Mouse (Mus musculus): Measurements from ENCODE around the gene Ackr1.
"Not testable (repeated sequence)": the region's sequence is repeated elsewhere in the genome, so short reads cannot be mapped to it uniquely, and the experiment has no call there.

The Ackr1 gene

DNA sequence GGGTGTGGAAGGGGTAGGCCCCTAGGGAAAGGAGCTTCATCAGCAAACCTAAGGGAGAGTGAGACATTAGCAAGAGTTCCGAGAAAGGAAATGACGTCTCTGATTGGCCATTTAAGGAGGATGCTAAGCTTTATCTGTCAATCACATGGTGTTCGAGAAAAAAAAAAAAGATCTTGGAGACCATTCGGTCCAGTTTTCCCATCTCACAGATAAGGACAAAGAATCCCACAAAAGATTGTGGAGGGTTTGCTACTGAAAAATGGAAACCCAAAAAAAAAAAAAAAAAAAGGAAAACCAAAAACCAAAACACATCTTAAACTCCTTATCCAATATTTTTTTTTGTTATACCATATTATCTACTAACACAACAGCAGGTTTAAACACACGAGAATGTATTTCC is 15.6 kb upstream of the Ackr1 start:
- no peak for DNase-seq (ENCODE audit: low spot score in 2 of 2)

GRCm38 (mm10) chr1:173348527-173348926 is 15.0 kb upstream of the Ackr1 start:
- no peak for DNase-seq (ENCODE audit: low spot score in 2 of 2)

GRCm38 (mm10) chr1:173345112-173345511 is 11.6 kb upstream of the Ackr1 start:
- no peak for DNase-seq (ENCODE audit: low spot score in 2 of 2)

- no peak for DNase-seq (ENCODE audit: low spot score in 2 of 2)
Observed at GRCm38 (mm10) chr1:173343934-173344333, 10.4 kb upstream of the Ackr1 start.

DNA sequence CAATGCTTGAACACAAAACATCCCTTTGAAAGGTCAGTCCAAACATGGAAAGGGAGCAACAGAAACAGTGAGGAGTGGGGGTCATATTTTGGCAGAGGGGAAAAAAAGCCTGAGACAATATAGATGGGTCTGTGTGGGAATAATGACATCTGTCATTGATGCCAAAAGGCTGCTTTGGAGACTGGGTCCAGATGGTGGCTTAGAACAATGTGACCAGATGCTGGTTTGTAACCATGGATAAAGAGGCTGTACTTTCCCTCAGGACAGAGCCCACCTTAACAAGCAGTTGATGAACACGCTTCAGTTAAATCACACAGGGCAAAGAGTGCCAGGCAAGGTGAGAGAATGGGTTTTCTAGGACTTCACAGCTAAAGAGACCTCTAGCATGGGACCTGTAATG is 8.9 kb upstream of the Ackr1 start:
- no peak for DNase-seq (ENCODE audit: low spot score in 2 of 2)

GRCm38 (mm10) chr1:173339543-173339942 is 6.0 kb upstream of the Ackr1 start:
- peak in 1 of 2 experiments; percentile 18 for DNase-seq (ENCODE audit: low spot score in 2 of 2)

DNA sequence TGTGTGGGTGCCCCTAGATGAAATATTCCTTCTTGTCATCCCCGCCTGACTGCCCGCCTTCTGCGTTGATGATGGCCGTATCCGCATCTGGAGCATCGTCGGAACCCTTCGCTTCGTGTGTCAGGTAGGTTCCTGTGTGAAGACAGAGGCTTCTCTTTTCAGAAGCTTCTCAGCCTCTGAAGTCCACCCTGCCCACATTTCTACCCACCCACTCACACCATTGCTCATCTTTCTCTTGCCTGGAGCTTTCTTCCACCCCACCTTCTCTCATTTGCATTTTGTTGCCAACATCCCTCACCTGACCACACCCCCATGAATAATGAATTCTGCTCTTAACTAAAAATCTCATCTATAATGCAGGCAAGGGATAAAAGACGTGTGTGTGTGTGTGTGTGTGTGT is 3.5 kb upstream of the Ackr1 start:
- no peak for DNase-seq (ENCODE audit: low spot score in 2 of 2)

DNA sequence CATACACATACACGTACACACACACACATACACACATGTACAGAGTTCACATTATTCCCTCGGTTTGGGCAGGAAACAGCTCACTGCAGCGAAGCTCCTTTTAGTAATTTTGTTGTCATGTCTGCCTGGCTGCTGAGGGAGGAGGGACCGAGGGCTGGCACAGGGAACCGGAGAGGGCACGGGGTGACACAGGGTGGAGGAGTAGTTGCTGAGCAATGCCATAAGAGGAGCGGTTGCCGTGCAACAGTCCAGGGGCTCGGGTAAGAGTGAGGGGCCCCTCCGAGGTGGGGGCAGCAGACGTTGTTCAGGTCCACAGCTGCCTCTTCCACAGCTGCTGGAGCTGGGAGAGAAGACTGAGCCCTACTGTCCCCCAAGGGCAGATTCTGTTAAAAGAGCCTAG is 2.4 kb upstream of the Ackr1 start:
- no peak for DNase-seq (ENCODE audit: low spot score in 2 of 2)

DNA sequence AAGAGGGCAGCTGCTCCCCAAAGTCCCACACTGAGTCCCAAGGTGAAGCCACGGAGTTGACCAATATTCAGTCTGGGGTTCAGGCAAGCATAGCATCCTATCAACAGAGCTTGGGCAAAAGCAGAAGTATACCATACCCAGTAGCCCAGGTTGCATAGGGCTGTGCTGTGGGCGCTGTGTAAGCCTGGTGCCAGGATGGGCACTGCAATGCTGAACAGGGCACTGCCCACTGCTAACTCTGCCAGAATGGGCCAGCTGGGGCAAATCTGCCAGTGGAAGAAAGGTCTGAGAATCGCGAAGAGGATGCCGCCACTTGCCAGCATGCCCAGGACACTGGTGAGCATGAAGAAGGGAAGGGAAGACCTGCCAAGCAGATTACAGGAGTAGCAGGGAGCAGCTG is 1.1 kb downstream of the Ackr1 start:
- no peak for DNase-seq (ENCODE audit: low spot score in 2 of 2)

DNA sequence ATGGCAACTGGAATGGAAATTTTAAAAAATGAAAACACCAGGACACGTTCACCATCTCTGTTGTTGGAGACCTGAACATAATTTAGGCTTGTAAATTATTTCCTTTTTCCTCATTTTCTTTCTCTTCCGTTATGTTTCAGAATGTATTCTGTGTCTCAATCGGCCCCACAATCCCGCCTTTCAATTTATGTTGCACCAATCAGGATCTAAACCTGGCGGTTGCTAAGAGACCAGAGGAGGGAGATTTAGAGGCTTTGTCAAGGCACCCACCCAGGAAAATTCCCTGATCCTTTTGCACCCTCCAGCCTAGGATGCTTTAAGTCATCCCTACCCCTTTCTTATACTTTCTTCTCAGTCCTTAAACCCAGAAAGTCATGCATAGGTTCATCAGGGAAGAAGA is 3.8 kb downstream of the Ackr1 start:
- no peak for DNase-seq (ENCODE audit: low spot score in 2 of 2)

- no peak for DNase-seq (ENCODE audit: low spot score in 2 of 2)
Observed at GRCm38 (mm10) chr1:173329185-173329584, 4.4 kb downstream of the Ackr1 start.

DNA sequence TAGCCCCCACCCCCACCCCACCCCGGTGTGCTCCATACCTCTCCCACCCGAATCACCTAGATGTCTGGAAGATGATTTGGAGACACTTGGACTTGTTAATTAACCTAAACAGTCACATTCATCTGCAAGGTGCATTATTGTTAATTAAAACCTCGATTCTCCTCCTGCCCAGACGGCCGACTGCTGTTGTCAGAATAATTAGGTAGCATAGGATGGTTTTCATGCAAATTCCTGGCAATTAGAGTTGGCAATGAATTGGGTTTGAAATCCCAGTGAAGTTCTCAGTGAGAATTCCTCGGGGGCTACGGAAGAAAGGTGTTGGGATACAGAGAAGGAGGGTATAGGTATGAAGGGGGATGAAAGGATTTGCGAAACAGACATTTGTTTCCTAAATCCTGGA is 5.1 kb downstream of the Ackr1 start:
- no peak for DNase-seq (ENCODE audit: low spot score in 2 of 2)

- DNase-seq (ENCODE audit: low spot score in 2 of 2): no peak
Observed at GRCm38 (mm10) chr1:173326552-173326951, 7.0 kb downstream of the Ackr1 start.

GRCm38 (mm10) chr1:173325395-173325794 is 8.2 kb downstream of the Ackr1 start:
- DNase-seq (ENCODE audit: low spot score in 2 of 2): no peak

GRCm38 (mm10) chr1:173324961-173325360 is 8.6 kb downstream of the Ackr1 start:
- no peak for DNase-seq (ENCODE audit: low spot score in 2 of 2)

GRCm38 (mm10) chr1:173323839-173324585 is 9.5 kb downstream of the Ackr1 start:
- DNase-seq (ENCODE audit: low spot score in 2 of 2): peak in 1 of 2 experiments; percentile 8

DNA sequence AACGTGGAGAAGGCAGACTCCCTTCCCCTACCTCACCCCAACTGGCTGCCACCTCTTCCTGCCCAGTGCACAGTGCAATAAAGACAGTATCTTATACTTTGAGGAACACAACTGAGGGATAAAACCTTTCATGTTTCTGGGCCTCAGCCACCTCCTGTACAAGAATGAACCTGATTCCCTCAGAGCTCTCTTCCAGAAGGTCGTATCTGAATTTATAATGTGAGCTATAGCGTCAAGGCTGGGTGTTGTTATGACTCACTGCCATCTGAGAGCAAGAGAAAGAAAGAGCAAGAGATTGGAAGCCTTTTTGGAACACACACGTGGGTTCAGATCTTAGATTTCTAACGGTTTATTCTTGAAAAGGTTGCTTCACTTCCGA is 11.3 kb downstream of the Ackr1 start:
- DNase-seq (ENCODE audit: low spot score in 2 of 2): no peak

- DNase-seq (ENCODE audit: low spot score in 2 of 2): no peak
Observed at GRCm38 (mm10) chr1:173321593-173322248, 11.8 kb downstream of the Ackr1 start.

DNA sequence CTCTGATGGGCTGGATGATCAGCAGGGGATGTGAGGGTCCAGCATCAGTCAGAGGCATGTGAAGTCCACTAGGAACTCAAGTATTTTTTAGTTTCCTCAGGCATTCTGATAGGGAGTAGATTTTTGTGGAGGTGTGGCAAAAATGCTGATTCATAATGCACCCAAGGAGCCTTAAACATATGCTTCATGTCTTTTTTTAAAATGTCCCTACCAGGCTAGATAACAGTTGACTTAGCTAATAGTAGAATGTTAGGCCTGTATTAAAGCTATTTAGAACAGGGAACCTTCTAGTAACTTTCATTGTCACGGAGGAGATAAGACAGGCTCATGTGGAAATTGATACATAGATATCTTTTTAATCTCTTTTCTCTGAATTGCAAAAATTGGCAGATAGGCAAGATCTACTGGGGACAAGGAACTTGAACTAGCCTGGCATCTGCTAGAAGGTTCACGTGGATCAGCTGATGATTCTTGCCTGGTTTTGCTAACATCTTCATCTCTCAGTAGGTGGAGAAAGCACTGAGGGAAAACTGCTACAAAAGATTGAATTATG is 15.5 kb downstream of the Ackr1 start:
- DNase-seq (ENCODE audit: low spot score in 2 of 2): no peak

GRCm38 (mm10) chr1:173315725-173316124 is 17.8 kb downstream of the Ackr1 start:
- no peak for DNase-seq (ENCODE audit: low spot score in 2 of 2)

- not testable (repeated sequence) for DNase-seq (ENCODE audit: low spot score in 2 of 2)
Observed at GRCm38 (mm10) chr1:173313535-173314050, 20.0 kb downstream of the Ackr1 start.

DNA sequence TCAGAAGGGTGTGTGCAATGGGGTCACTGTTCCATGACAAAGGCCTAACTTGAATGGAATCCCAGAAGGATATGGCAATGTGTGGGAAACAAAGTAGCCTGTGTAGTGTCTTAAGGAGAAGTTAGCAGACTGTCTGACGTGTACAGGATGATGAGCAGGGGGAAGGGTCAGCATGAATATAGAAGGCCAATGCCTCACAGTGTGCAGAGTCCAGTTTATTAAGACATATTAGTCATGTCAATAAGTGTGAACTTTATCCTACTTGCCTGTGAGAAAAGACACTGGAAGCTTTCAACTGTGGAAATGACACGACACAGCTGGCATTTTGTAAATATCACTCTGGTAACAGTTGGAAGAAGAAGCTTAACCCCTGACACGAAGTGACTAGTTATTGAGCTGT is 30.8 kb downstream of the Ackr1 start:
- DNase-seq (ENCODE audit: low spot score in 2 of 2): not testable (repeated sequence)
